Mouse (Mus musculus) heart, postnatal 0 days (tissue): ENCODE results near the gene Hist1h2bh.
"Not testable (repeated sequence)": the region's sequence is repeated elsewhere in the genome, so short reads cannot be mapped to it uniquely, and the experiment has no call there.

Experiments used
- CTCF ChIP-seq: IDR thresholded peaks from 2 replicates; pipeline ENCODE4 v1.5.1; 2016; ENCODE audit warnings: antibody characterized with exemption, control low read depth, low read depth
- EP300 ChIP-seq: IDR thresholded peaks from 2 replicates; pipeline ENCODE4 v1.6.1; 2016; ENCODE audit warnings: antibody characterized with exemption, low read depth

DNA sequence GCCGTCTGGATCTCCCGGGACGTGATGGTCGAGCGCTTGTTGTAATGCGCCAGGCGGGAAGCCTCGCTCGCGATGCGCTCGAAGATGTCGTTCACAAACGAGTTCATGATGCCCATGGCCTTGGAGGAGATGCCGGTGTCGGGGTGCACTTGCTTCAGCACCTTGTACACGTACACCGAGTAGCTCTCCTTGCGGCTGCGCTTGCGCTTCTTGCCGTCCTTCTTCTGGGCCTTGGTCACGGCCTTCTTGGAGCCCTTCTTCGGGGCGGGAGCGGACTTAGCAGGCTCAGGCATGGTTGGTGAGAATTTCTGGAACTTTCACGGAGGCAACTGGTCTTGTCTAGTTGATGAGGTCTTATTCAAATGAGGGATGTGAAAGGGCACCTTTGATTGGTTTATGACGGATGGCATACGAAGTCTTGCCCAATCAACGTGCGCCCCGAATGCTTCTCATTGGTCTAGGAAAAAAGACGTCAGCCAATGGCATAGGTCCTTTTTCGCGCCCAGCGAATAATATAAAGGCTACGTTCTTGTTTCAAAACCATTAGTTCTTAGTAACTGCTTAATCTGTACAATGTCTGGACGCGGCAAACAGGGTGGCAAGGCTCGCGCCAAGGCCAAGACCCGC, 30.8 kb upstream of the Hist1h2bh start, which contains the start of the genes Hist1h2bf and Hist1h2ad:
- not testable (repeated sequence) for TF ChIP-seq CTCF
- TF ChIP-seq EP300: peak; percentile 90
